Mouse (Mus musculus) erythroblast, embryonic 14.5 days (primary cell): ENCODE results near the gene Gm10220.

Source experiments
- GATA1 ChIP-seq: IDR thresholded peaks from 2 replicates; pipeline ENCODE4 v1.6.1; 2012; ENCODE audit warnings: low read length, inconsistent platforms, mixed read lengths
- TAL1 ChIP-seq: IDR thresholded peaks from 3 replicates; pipeline ENCODE4 v1.6.1; 2012; ENCODE audit warnings: low read length, inconsistent platforms, mixed read lengths

GRCm38 (mm10) chr5:26157396-26158170 is 36.4 kb upstream of the Gm10220 start:
- TF ChIP-seq TAL1 (no peak), GATA1 (no peak)
